Mouse (Mus musculus): Measurements from ENCODE around the gene Faap20.

The Faap20 gene

DNA sequence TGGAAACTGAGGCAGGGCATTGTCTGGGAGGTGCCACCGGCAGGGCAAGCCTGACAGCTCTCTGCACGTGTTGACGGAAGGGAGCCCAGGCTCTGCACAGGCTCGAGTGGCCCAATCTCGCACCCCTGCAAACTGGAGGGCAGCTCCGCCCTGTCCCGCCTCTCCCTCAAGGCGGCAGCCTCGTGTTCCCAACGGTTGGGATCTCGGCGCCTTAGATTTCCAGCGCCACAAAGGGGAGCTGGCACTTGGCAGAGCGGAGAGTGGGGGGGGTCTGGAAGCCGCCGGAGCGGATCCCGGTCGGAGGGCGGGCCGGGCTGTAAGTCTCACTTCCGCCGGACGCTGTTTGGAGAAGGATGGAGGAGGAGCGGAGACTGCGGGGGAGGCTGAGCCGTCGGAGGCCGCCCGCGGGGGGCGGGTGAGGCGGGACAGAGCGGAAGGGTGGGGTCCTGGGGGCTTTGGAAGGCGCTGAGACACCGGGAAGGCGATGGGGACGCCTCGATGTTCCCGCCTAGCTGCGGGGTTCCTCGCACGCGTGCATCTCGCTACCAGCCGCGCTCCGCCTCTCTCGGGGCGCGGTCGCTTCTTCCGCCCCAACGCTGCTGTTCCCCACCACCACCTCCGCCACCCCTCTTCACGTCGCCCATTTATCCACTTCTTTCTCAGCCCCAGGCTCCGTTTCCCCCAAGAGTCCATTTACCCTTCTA, at the start of gene Faap20:
TSS of gene Faap20 (plus strand) at position 155 of the 704 bp plus-strand sequence.
- DNase-seq (ENCODE audit: low spot score in 2 of 2) = peak; percentile 78 to 89

DNA sequence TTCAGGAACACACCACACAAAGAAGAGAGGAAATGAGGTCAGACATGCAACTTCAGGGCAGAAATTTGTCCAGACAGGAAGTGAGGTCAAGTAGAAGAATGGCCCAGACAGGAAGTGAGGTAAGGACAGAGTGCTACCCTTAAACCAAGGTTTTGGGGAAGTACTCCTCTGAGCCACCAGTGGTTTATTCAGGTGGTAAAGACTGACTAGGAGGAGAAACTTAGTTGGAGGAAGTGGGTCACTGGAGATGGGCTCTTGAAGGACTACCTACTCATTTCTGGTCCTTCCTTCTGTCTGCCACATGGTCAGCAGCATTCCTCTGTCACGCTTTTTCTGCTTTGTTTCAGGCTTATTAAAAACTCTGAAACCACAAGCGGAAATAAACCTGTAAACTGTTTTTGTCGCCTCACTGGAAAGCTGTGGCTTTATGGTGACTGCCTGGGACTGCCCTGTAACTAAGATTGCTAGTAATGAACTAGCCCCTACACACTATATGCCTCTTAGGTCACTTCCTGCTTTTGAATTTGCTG, 48.7 kb upstream of the Faap20 start:
- DNase-seq (ENCODE audit: low spot score in 2 of 2) = no peak

GRCm38 (mm10) chr4:155201764-155202163, 47.8 kb upstream of the Faap20 start:
- no peak for DNase-seq (ENCODE audit: low spot score in 2 of 2)

GRCm38 (mm10) chr4:155205919-155206318, 43.7 kb upstream of the Faap20 start:
- DNase-seq (ENCODE audit: low spot score in 2 of 2) = no peak

GRCm38 (mm10) chr4:155206498-155206897, 43.1 kb upstream of the Faap20 start:
- no peak for DNase-seq (ENCODE audit: low spot score in 2 of 2)

GRCm38 (mm10) chr4:155207841-155208240, 41.8 kb upstream of the Faap20 start:
- DNase-seq (ENCODE audit: low spot score in 2 of 2) = no peak

GRCm38 (mm10) chr4:155208613-155209012, 41.0 kb upstream of the Faap20 start:
- no peak for DNase-seq (ENCODE audit: low spot score in 2 of 2)

DNA sequence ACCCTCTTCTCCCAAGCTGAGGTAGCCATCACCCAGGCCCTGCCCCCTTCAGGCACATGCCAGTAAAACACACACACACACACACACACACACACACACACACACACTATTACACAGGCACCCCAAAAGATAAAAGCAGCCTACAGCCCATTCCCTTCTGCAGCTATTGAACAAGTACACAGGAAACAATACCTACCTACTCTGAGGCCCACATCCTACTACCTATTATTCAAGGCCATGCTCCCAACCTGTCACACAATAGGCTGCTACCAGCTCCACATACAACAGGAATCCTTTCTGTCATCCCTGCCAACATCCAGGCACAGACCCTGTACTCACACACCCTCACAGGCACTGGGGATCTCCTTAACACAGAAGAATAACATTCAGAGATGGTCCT, 40.5 kb upstream of the Faap20 start:
- no peak for DNase-seq (ENCODE audit: low spot score in 2 of 2)

- no peak for DNase-seq (ENCODE audit: low spot score in 2 of 2)
Observed at GRCm38 (mm10) chr4:155209494-155209893, 40.1 kb upstream of the Faap20 start.

DNA sequence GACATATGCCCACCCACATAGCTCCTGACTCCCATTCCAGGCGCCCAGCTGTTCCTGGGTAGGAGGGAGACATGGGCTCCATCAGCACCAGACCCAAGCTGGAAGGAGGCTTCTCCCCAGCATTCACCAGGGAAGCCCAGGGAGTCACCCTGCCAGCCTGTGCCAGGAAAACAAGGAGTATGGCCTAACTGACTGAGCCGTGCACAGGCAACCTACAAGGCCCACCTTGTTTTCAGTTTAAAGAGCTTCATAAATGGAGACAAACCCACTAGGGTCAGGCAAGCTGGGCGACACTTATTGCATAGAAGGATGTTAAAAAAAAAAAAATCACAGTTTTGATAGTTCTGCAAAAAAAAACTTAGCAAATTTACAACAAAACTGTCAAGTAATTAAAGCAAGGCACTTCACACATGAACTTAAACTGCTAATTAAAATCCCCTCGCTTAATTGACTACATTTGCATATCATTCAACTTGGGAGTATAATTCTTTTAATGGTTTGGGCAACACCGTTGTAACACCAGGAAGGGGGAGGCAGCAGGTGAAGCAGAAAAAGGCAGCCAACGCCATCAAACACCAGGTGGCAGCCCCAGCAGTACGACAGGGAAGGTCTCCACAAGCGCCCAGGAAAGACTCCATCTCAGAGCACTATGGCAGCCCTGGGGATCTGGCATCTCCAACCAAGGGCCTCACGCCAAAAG, 36.4 kb upstream of the Faap20 start:
- DNase-seq (ENCODE audit: low spot score in 2 of 2) = no peak

- DNase-seq (ENCODE audit: low spot score in 2 of 2) = no peak
Observed at GRCm38 (mm10) chr4:155213752-155214054, 35.9 kb upstream of the Faap20 start.

DNA sequence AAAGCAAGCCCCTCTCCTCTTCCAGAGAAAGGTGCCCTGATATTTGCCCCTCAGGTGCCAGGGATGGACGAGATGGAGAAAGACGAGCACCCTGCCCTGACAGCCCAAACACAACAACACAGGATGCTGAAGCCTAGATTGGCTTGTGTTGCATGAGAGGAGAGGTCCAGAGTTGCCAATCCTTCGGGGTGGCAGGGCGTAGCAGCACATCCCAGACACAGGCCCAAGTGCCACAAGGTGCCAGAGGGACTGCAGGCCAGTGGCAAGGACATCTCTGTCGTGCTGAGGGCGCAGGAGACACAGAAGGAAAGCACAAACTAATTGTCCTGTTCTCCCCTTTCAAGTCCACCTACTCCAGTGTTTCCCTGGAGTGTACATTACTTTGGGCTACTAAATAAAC, 35.4 kb upstream of the Faap20 start:
- DNase-seq (ENCODE audit: low spot score in 2 of 2) = no peak

DNA sequence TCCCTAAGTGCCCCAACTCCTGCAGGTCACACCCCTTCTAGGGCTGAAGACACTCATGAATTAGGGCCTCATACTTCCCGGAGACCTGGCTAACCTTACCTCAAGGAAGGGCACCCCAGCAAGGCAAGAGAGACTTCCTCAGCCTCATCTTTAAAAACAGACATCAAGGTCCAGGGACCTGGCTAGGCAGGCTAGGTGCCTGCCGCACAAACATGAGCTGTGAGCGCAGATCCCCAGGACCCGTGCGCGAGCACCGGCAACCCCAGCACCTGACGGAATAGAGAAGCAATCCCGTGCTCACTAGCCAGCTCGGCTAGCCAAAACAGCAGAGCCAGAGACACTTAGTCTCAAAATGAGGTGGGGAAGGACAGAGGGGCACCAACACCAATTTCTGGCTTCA, 34.8 kb upstream of the Faap20 start:
- DNase-seq (ENCODE audit: low spot score in 2 of 2) = no peak

- no peak for DNase-seq (ENCODE audit: low spot score in 2 of 2)
Observed at GRCm38 (mm10) chr4:155215203-155215602, 34.4 kb upstream of the Faap20 start.

- DNase-seq (ENCODE audit: low spot score in 2 of 2) = no peak
Observed at GRCm38 (mm10) chr4:155215773-155216630, 33.6 kb upstream of the Faap20 start.

GRCm38 (mm10) chr4:155217241-155218103, 32.1 kb upstream of the Faap20 start:
- DNase-seq (ENCODE audit: low spot score in 2 of 2) = no peak

DNA sequence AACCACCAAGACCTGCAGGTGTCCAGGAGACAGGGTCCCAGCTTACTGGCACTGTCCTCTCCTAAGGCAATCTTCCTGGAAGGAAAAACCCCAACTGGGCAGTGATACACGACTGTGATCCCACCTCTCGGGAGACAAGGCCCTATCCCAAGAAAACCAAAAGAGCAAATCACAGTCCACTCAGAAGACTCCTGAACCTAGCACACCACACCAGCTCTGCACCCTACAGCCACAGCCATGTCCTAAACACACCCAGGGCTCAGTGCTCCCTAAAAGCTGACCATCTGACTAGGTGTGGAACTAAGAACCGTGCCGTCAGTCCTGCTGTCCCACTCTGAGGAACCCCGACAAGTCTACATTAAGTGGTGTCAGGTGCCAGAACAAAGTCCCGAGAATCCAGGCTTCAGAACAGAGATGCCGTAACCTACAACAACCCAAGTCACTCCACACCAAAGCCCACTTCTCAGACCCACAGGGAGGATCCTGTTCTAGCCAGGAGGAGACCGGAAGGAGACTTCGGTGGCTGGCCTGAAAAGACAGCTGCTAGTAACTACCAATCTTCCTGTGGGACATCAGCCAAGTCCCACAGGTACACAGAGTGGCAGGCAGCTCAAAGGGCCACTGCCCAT, 31.4 kb upstream of the Faap20 start:
- DNase-seq (ENCODE audit: low spot score in 2 of 2) = no peak

- DNase-seq (ENCODE audit: low spot score in 2 of 2) = no peak
Observed at GRCm38 (mm10) chr4:155219271-155220212, 30.1 kb upstream of the Faap20 start.

- DNase-seq (ENCODE audit: low spot score in 2 of 2) = no peak
Observed at GRCm38 (mm10) chr4:155220213-155221100, 29.1 kb upstream of the Faap20 start.

Data from spleen, postnatal 4 days (tissue).